Mouse (Mus musculus) heart, embryonic 13.5 days (tissue): ENCODE data around the gene Galnt10. TPM values are rescaled to one million over a fixed set of nuclear protein-coding genes. Genes with fewer than 3 reads are reported as not detected.

Source experiments
- ATAC-seq: fragments of 200-750 bp; cut with Nextera tagmentation; 2 replicates; pipeline ENCODE4 v1.8.0; 2017; ENCODE audit warnings: moderate TSS enrichment; ENCODE audit not compliant: insufficient number of reproducible peaks, low FRiP score, low TSS enrichment; ENCODE audit errors: extremely low read depth
- H3K27ac ChIP-seq: fragments of 300-500 bp; sonication (generic); replicated peaks from 2 replicates; pipeline ENCODE4 v1.5.1; 2015; ENCODE audit warnings: moderate library complexity, mild to moderate bottlenecking, inconsistent platforms
- H3K27me3 ChIP-seq: fragments of 300-500 bp; sonication (generic); replicated peaks from 2 replicates; pipeline ENCODE4 v1.6.1; 2015; ENCODE audit warnings: mild to moderate bottlenecking, inconsistent platforms
- H3K36me3 ChIP-seq: fragments of 300-500 bp; sonication (generic); 2 replicates; pipeline ENCODE4 v1.6.1; 2015; ENCODE audit warnings: mild to moderate bottlenecking, inconsistent platforms
- H3K4me1 ChIP-seq: fragments of 300-500 bp; sonication (generic); 2 replicates; pipeline ENCODE4 v1.6.1; 2015; ENCODE audit warnings: inconsistent platforms
- H3K4me2 ChIP-seq: fragments of 300-500 bp; sonication (generic); 2 replicates; pipeline ENCODE4 v1.6.1; 2015; ENCODE audit warnings: inconsistent platforms, mild to moderate bottlenecking, moderate library complexity
- H3K4me3 ChIP-seq: fragments of 300-500 bp; sonication (generic); 2 replicates; pipeline ENCODE4 v1.5.1; 2015; ENCODE audit warnings: moderate library complexity, mild to moderate bottlenecking, inconsistent platforms
- H3K9ac ChIP-seq: fragments of 300-500 bp; sonication (generic); 2 replicates; pipeline ENCODE4 v1.6.1; 2015; ENCODE audit warnings: inconsistent platforms, mild to moderate bottlenecking, moderate library complexity
- H3K9me3 ChIP-seq: fragments of 300-500 bp; sonication (generic); 2 replicates; pipeline ENCODE4 v1.6.1; 2016; ENCODE audit warnings: inconsistent platforms
- whole genome bisulfite sequencing: fragments of 180-500 bp; shearing (Covaris S2); methylation state at CpG from one replicate; pipeline ENCODE4 v1.1.7; 2015; ENCODE audit warnings: mixed read lengths; 5-methylcytosine and 5-hydroxymethylcytosine counted together
- polyA plus RNA-seq: library from polyadenylated mRNA; unstranded; fragments of >200 nt; fragmentation: Nextera tagmentation; extraction: Ambion mirVana; gene quantifications from 2 replicates; pipeline ENCODE4 v1.2.1, GENCODE M21; 2015

The Galnt10 gene
- polyA plus RNA-seq, 1 experiment from 2014 or later: 11.4 TPM

DNA sequence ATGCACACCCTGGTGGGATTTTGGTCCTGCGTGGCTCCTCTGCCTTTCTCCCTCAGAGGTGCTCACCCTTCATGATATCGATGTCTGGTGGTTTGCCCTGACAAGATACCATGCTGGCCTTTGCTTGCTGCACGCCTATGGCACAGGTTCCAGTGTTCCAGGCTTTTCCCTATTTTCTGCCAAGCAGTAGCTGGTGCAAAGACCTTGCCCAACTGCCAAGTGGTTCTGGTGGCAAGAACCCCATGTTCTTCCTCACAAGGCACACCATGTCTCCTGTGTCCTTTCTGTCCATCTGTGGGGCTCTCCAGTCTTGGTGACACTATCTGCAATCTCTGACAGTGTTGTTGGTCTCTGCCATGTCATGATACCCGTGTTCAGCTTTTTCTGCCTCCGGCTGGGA is 45.6 kb downstream of the Galnt10 start:
- no peak overlapping the region for H3K4me2 ChIP-seq
- H3K36me3 ChIP-seq: no peaks in the 10 kb centered on the region
- H3K9ac ChIP-seq: no peak overlapping the region
- H3K9me3 ChIP-seq: no peaks in the 10 kb centered on the region
- H3K27me3 ChIP-seq: no peaks in the 10 kb centered on the region
- H3K27ac ChIP-seq: no peak overlapping the region
- no peak overlapping the region for H3K4me3 ChIP-seq
- 79% methylated on average over 5 of the region's 5 CpGs for WGBS
- ATAC-seq: no peak
- peaks cover 33% of the 10 kb centered on the region for H3K4me1 ChIP-seq

- no peak overlapping the region for H3K9ac ChIP-seq
- ATAC-seq: no peak
- no peak overlapping the region for H3K4me2 ChIP-seq
- H3K9me3 ChIP-seq: no peaks in the 10 kb centered on the region
- no peaks in the 10 kb centered on the region for H3K36me3 ChIP-seq
- H3K4me3 ChIP-seq: no peak overlapping the region
- H3K27ac ChIP-seq: no peak overlapping the region
- H3K27me3 ChIP-seq: no peaks in the 10 kb centered on the region
- peaks cover 36% of the 10 kb centered on the region for H3K4me1 ChIP-seq
- 65% methylated on average over 6 of the region's 6 CpGs for WGBS
Observed at GRCm38 (mm10) chr11:57691939-57692338, 46.7 kb downstream of the Galnt10 start.

GRCm38 (mm10) chr11:57692726-57693125 is 47.5 kb downstream of the Galnt10 start:
- H3K4me1 ChIP-seq: peaks cover 33% of the 10 kb centered on the region
- no peaks in the 10 kb centered on the region for H3K9me3 ChIP-seq
- WGBS: 87% methylated on average over 7 of the region's 7 CpGs
- H3K36me3 ChIP-seq: no peaks in the 10 kb centered on the region
- H3K4me3 ChIP-seq: no peak overlapping the region
- no peak overlapping the region for H3K9ac ChIP-seq
- H3K27ac ChIP-seq: no peak overlapping the region
- H3K4me2 ChIP-seq: no peak overlapping the region
- no peak for ATAC-seq
- no peaks in the 10 kb centered on the region for H3K27me3 ChIP-seq

- Histone ChIP-seq H3K27ac (no peak overlapping the region), H3K4me1 (peaks cover 16% of the 10 kb centered on the region), H3K4me3 (no peak overlapping the region), H3K4me2 (no peak overlapping the region), H3K27me3 (no peaks in the 10 kb centered on the region), H3K9me3 (no peaks in the 10 kb centered on the region), H3K9ac (no peak overlapping the region), H3K36me3 (no peaks in the 10 kb centered on the region)
- no peak for ATAC-seq
- WGBS: 89% methylated on average over 6 of the region's 6 CpGs
Observed at GRCm38 (mm10) chr11:57694486-57694885, 49.2 kb downstream of the Galnt10 start.

GRCm38 (mm10) chr11:57696207-57696676 is 51.0 kb downstream of the Galnt10 start:
- Histone ChIP-seq H3K4me3 (no peak overlapping the region), H3K4me1 (peaks cover 21% of the 10 kb centered on the region), H3K4me2 (no peak overlapping the region), H3K9ac (no peak overlapping the region), H3K27ac (no peak overlapping the region), H3K36me3 (no peaks in the 10 kb centered on the region), H3K9me3 (no peaks in the 10 kb centered on the region), H3K27me3 (no peaks in the 10 kb centered on the region)
- WGBS: 53% methylated on average over 17 of the region's 17 CpGs
- no peak for ATAC-seq

GRCm38 (mm10) chr11:57696807-57697251 is 51.6 kb downstream of the Galnt10 start:
- 0 out of 2 replicates have a peak overlapping the region, but pooled peaks have one; percentile 20 for H3K27ac ChIP-seq

DNA sequence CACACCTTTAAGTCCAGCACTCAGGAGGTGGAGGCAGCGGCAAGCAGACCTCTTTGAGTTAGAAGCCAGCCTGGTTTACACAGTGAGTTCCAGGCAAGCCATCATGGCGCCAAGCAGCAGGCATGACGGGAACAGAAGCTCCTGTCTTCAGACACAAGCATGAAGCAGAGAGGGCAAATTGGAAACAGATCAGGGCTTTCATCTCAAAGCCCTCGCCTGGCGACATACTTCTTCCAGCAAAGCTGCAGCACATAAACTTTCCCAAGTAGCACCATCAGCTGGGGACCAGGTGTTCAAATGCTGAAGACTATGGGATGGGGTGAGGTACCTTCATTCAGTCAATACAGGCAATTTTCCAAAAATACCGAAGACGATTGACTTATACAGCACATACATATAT is 54.9 kb downstream of the Galnt10 start:
- Histone ChIP-seq H3K4me3 (no peak overlapping the region), H3K36me3 (peaks cover 7% of the 10 kb centered on the region), H3K27me3 (no peaks in the 10 kb centered on the region), H3K9me3 (peaks cover 6% of the 10 kb centered on the region; the same call in 1 of the 2 replicates), H3K27ac (no peak overlapping the region), H3K9ac (no peak overlapping the region), H3K4me1 (peaks cover 32% of the 10 kb centered on the region), H3K4me2 (no peak overlapping the region)
- WGBS: 87% methylated on average over 7 of the region's 7 CpGs
- ATAC-seq: no peak

More at GRCm38 (mm10) chr11:57696807-57697251, 51.6 kb downstream of the Galnt10 start:
- Histone ChIP-seq H3K4me1 (peaks cover 27% of the 10 kb centered on the region), H3K9ac (0 out of 2 replicates have a peak overlapping the region, but pooled peaks have one; percentile 14), H3K36me3 (no peaks in the 10 kb centered on the region), H3K4me3 (no peak overlapping the region), H3K27me3 (no peaks in the 10 kb centered on the region), H3K4me2 (no peak overlapping the region), H3K9me3 (no peaks in the 10 kb centered on the region)
- 60% methylated on average over 5 of the region's 5 CpGs for WGBS
- peak; percentile 19; the same call in 1 of the 2 replicates for ATAC-seq

DNA sequence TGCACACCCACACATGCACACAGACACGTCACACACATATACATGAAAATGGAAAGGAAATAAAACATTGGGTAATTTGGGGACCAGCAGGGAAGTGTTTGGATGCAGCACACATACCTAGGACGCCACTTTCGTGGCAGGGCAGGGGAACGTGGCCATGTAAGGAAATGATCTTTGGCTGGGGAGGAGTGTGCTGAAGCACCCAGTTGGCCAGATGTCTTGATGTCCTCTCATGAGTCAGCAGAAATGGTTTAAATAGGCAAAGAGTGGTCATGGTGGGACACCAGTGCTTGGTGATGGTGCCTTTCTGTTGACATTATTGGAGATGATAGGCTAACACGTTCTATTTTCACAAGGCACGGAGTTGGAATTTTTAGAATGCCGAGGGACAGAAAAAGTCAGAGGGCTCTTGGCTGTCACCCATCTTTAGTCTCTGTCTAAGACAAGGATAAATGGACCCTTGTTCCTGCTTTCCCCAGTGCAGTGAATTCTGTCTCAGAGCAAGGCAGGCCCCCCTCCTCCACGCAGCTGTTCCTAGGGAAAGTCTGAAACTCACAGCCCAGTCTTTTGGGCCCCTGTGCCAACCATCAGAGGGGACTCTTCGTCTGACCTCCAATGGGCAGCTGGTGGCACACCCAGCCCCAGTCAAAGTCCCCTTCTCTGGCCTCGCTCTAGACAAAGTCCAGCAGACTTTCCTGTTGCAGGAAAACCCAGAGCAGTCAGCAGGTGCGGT is 56.1 kb downstream of the Galnt10 start:
- ATAC-seq: no peak
- H3K27ac ChIP-seq: no peak overlapping the region

GRCm38 (mm10) chr11:57701956-57702355 is 56.7 kb downstream of the Galnt10 start:
- no peak overlapping the region for H3K4me2 ChIP-seq
- no peak overlapping the region for H3K27ac ChIP-seq
- H3K27me3 ChIP-seq: no peaks in the 10 kb centered on the region
- ATAC-seq: no peak
- WGBS: 66% methylated on average over 5 of the region's 5 CpGs
- H3K4me3 ChIP-seq: no peak overlapping the region
- H3K4me1 ChIP-seq: peaks cover 23% of the 10 kb centered on the region
- H3K9me3 ChIP-seq: peaks cover 8% of the 10 kb centered on the region; the same call in 1 of the 2 replicates
- no peak overlapping the region for H3K9ac ChIP-seq
- peaks cover 9% of the 10 kb centered on the region for H3K36me3 ChIP-seq

More for the DNA sequence above, 56.1 kb downstream of the Galnt10 start:
- H3K4me2 ChIP-seq: no peak overlapping the region
- H3K9ac ChIP-seq: no peak overlapping the region
- WGBS: 62% methylated on average over 11 of the region's 11 CpGs
- peaks cover 9% of the 10 kb centered on the region for H3K36me3 ChIP-seq
- H3K4me1 ChIP-seq: peaks cover 26% of the 10 kb centered on the region
- no peak overlapping the region for H3K4me3 ChIP-seq
- H3K27me3 ChIP-seq: no peaks in the 10 kb centered on the region
- H3K9me3 ChIP-seq: peaks cover 7% of the 10 kb centered on the region; the same call in 1 of the 2 replicates

DNA sequence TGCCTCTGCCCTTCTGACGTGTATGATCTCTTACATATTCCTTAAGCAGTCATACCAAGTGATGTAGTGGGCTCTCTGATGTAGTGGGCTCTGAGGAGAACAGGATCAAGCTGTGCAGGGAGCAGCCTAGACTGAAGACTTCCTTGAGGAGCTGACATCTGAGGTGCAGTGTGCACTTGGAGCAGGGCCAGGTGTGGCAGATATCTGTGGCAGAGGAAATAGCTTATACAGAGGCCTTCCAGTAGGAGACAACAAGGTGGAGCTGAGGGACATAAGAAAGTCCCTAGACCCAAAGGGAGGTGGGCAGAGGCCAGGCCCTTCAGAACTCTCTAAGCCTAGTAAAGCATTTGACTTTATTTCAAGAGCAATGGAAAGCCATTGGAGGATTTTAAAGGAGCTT is 61.4 kb downstream of the Galnt10 start:
- Histone ChIP-seq H3K36me3 (peaks cover 16% of the 10 kb centered on the region), H3K27ac (no peak overlapping the region), H3K9ac (no peak overlapping the region), H3K4me2 (no peak overlapping the region), H3K27me3 (no peaks in the 10 kb centered on the region), H3K4me3 (no peak overlapping the region), H3K4me1 (peaks cover 10% of the 10 kb centered on the region), H3K9me3 (peaks cover 11% of the 10 kb centered on the region; the same call in 1 of the 2 replicates)
- WGBS: 85% methylated on average over 1 of the region's 1 CpGs
- no peak for ATAC-seq

GRCm38 (mm10) chr11:57707114-57707798 is 62.0 kb downstream of the Galnt10 start:
- no peak for ATAC-seq
- no peak overlapping the region for H3K27ac ChIP-seq
- 79% methylated on average over 5 of the region's 5 CpGs for WGBS
- peaks cover 4% of the 10 kb centered on the region for H3K4me1 ChIP-seq
- H3K4me2 ChIP-seq: no peak overlapping the region
- no peaks in the 10 kb centered on the region for H3K27me3 ChIP-seq
- H3K9ac ChIP-seq: no peak overlapping the region
- no peak overlapping the region for H3K4me3 ChIP-seq
- H3K9me3 ChIP-seq: peaks cover 11% of the 10 kb centered on the region; the same call in 1 of the 2 replicates
- peaks cover 16% of the 10 kb centered on the region for H3K36me3 ChIP-seq
